Mouse (Mus musculus): Measurements from ENCODE around the gene Cntn4. TPM values are rescaled to one million over a fixed set of nuclear protein-coding genes. Genes with fewer than 3 reads are reported as not detected.

Cntn4 gene
- polyA plus RNA-seq, 1 experiment from 2014 or later, result 3.3 TPM

- DNase-seq (ENCODE audit: low spot score), result peak; percentile 36
- no peaks in the 10 kb centered on the region for H3K36me3 ChIP-seq (ENCODE audit: insufficient read depth, low read length)
- no peak overlapping the region for H3K27ac ChIP-seq
- H3K9ac ChIP-seq (ENCODE audit: low read depth, low read length), result 0 out of 2 replicates have a peak overlapping the region, but pooled peaks have one; percentile 24
- no peak for ATAC-seq (replicated peaks; ENCODE audit: low FRiP score, low read depth)
- no peaks in the 10 kb centered on the region for H3K9me3 ChIP-seq (replicated peaks; ENCODE audit: low read length)
- WGBS, result 21% methylated on average over 15 of the region's 15 CpGs
- H3K4me2 ChIP-seq (ENCODE audit: low read length), result peak overlapping the region; percentile 46
- peak overlapping the region; percentile 6 for H3K4me3 ChIP-seq (replicated peaks; ENCODE audit: low read depth, low read length)
- H3K4me1 ChIP-seq (replicated peaks; ENCODE audit: insufficient read depth, low read length), result no peaks in the 10 kb centered on the region
- H3K27me3 ChIP-seq (ENCODE audit: insufficient read depth, low read length), result no peaks in the 10 kb centered on the region
- TF ChIP-seq CTCF (IDR thresholded peaks at IDR 0.05; ENCODE audit: low read depth), result no peak
These were observed 441.1 kb downstream of the Cntn4 start for GRCm38 (mm10) chr6:106118523-106119081.

- TF ChIP-seq CTCF (IDR thresholded peaks at IDR 0.05; ENCODE audit: low read depth), result no peak
- Histone ChIP-seq H3K36me3 (ENCODE audit: insufficient read depth, low read length) (no peaks in the 10 kb centered on the region), H3K27ac (no peak overlapping the region), H3K9me3 (replicated peaks; ENCODE audit: low read length) (no peaks in the 10 kb centered on the region), H3K4me1 (replicated peaks; ENCODE audit: insufficient read depth, low read length) (no peaks in the 10 kb centered on the region), H3K4me2 (ENCODE audit: low read length) (no peak overlapping the region), H3K27me3 (ENCODE audit: insufficient read depth, low read length) (no peaks in the 10 kb centered on the region), H3K9ac (ENCODE audit: low read depth, low read length) (no peak overlapping the region), H3K4me3 (replicated peaks; ENCODE audit: low read depth, low read length) (no peak overlapping the region)
- 34% methylated on average over 2 of the region's 2 CpGs for WGBS
- ATAC-seq (replicated peaks; ENCODE audit: low FRiP score, low read depth) (no peak), DNase-seq (ENCODE audit: low spot score) (no peak)
These were observed 476.1 kb downstream of the Cntn4 start for GRCm38 (mm10) chr6:106153530-106153929.

- ATAC-seq (replicated peaks; ENCODE audit: low FRiP score, low read depth), result no peak
These were observed 477.9 kb downstream of the Cntn4 start for GRCm38 (mm10) chr6:106155362-106155761.

GRCm38 (mm10) chr6:106177546-106177945 is 500.1 kb downstream of the Cntn4 start:
- 91% methylated on average over 5 of the region's 5 CpGs for WGBS
- H3K27ac ChIP-seq, result no peak overlapping the region
- H3K27me3 ChIP-seq (ENCODE audit: insufficient read depth, low read length), result no peaks in the 10 kb centered on the region
- no peaks in the 10 kb centered on the region for H3K4me1 ChIP-seq (replicated peaks; ENCODE audit: insufficient read depth, low read length)
- TF ChIP-seq CTCF (IDR thresholded peaks at IDR 0.05; ENCODE audit: low read depth), result no peak
- H3K9ac ChIP-seq (ENCODE audit: low read depth, low read length), result no peak overlapping the region
- no peaks in the 10 kb centered on the region for H3K36me3 ChIP-seq (ENCODE audit: insufficient read depth, low read length)
- H3K9me3 ChIP-seq (replicated peaks; ENCODE audit: low read length), result no peaks in the 10 kb centered on the region
- H3K4me3 ChIP-seq (replicated peaks; ENCODE audit: low read depth, low read length), result no peak overlapping the region
- no peak overlapping the region for H3K4me2 ChIP-seq (ENCODE audit: low read length)
- DNase-seq (ENCODE audit: low spot score) (no peak), ATAC-seq (replicated peaks; ENCODE audit: low FRiP score, low read depth) (no peak)

More at GRCm38 (mm10) chr6:106155362-106155761, 477.9 kb downstream of the Cntn4 start:
- Histone ChIP-seq H3K9me3 (replicated peaks; ENCODE audit: low read length) (no peaks in the 10 kb centered on the region), H3K27me3 (ENCODE audit: insufficient read depth, low read length) (no peaks in the 10 kb centered on the region), H3K36me3 (ENCODE audit: insufficient read depth, low read length) (no peaks in the 10 kb centered on the region), H3K27ac (no peak overlapping the region), H3K4me3 (replicated peaks; ENCODE audit: low read depth, low read length) (no peak overlapping the region), H3K9ac (ENCODE audit: low read depth, low read length) (no peak overlapping the region), H3K4me1 (replicated peaks; ENCODE audit: insufficient read depth, low read length) (no peaks in the 10 kb centered on the region), H3K4me2 (ENCODE audit: low read length) (no peak overlapping the region)
- no peak for TF ChIP-seq CTCF (IDR thresholded peaks at IDR 0.05; ENCODE audit: low read depth)
- WGBS, result 89% methylated on average over 3 of the region's 3 CpGs
- DNase-seq (ENCODE audit: low spot score), result no peak

GRCm38 (mm10) chr6:106181596-106181995 is 504.1 kb downstream of the Cntn4 start:
- WGBS, result 86% methylated on average over 2 of the region's 2 CpGs
- Histone ChIP-seq H3K9me3 (replicated peaks; ENCODE audit: low read length) (no peaks in the 10 kb centered on the region), H3K4me3 (replicated peaks; ENCODE audit: low read depth, low read length) (no peak overlapping the region), H3K4me2 (ENCODE audit: low read length) (no peak overlapping the region), H3K27ac (no peak overlapping the region), H3K9ac (ENCODE audit: low read depth, low read length) (no peak overlapping the region), H3K36me3 (ENCODE audit: insufficient read depth, low read length) (no peaks in the 10 kb centered on the region), H3K27me3 (ENCODE audit: insufficient read depth, low read length) (no peaks in the 10 kb centered on the region), H3K4me1 (replicated peaks; ENCODE audit: insufficient read depth, low read length) (no peaks in the 10 kb centered on the region)
- DNase-seq (ENCODE audit: low spot score) (no peak), ATAC-seq (replicated peaks; ENCODE audit: low FRiP score, low read depth) (no peak)
- TF ChIP-seq CTCF (IDR thresholded peaks at IDR 0.05; ENCODE audit: low read depth), result no peak

GRCm38 (mm10) chr6:106200974-106201373 is 523.5 kb downstream of the Cntn4 start:
- no peaks in the 10 kb centered on the region for H3K4me1 ChIP-seq (replicated peaks; ENCODE audit: insufficient read depth, low read length)
- H3K36me3 ChIP-seq (ENCODE audit: insufficient read depth, low read length), result no peaks in the 10 kb centered on the region
- H3K4me2 ChIP-seq (ENCODE audit: low read length), result no peak overlapping the region
- H3K4me3 ChIP-seq (replicated peaks; ENCODE audit: low read depth, low read length), result no peak overlapping the region
- ATAC-seq (replicated peaks; ENCODE audit: low FRiP score, low read depth) (no peak), DNase-seq (ENCODE audit: low spot score) (no peak)
- no peaks in the 10 kb centered on the region for H3K9me3 ChIP-seq (replicated peaks; ENCODE audit: low read length)
- no peak overlapping the region for H3K9ac ChIP-seq (ENCODE audit: low read depth, low read length)
- 91% methylated on average over 1 of the region's 1 CpGs for WGBS
- no peak for TF ChIP-seq CTCF (IDR thresholded peaks at IDR 0.05; ENCODE audit: low read depth)
- H3K27me3 ChIP-seq (ENCODE audit: insufficient read depth, low read length), result no peaks in the 10 kb centered on the region
- H3K27ac ChIP-seq, result no peak overlapping the region

GRCm38 (mm10) chr6:106207401-106207800 is 529.9 kb downstream of the Cntn4 start:
- H3K9ac ChIP-seq (ENCODE audit: low read depth, low read length), result no peak overlapping the region
- H3K4me3 ChIP-seq (replicated peaks; ENCODE audit: low read depth, low read length), result no peak overlapping the region
- no peaks in the 10 kb centered on the region for H3K4me1 ChIP-seq (replicated peaks; ENCODE audit: insufficient read depth, low read length)
- ATAC-seq (replicated peaks; ENCODE audit: low FRiP score, low read depth) (no peak), DNase-seq (ENCODE audit: low spot score) (no peak)
- no peaks in the 10 kb centered on the region for H3K27me3 ChIP-seq (ENCODE audit: insufficient read depth, low read length)
- no peak overlapping the region for H3K27ac ChIP-seq
- H3K4me2 ChIP-seq (ENCODE audit: low read length), result no peak overlapping the region
- no peak for TF ChIP-seq CTCF (IDR thresholded peaks at IDR 0.05; ENCODE audit: low read depth)
- H3K9me3 ChIP-seq (replicated peaks; ENCODE audit: low read length), result no peaks in the 10 kb centered on the region
- H3K36me3 ChIP-seq (ENCODE audit: insufficient read depth, low read length), result no peaks in the 10 kb centered on the region

All from kidney, postnatal 0 days (tissue).